Mouse (Mus musculus): ENCODE results near the gene Prdx5. TPM values are rescaled to one million over a fixed set of nuclear protein-coding genes. Genes with fewer than 3 reads are reported as not detected.

Gene Prdx5
- polyA plus RNA-seq (2017; shearing (Covaris generic)), result 240 TPM

DNA sequence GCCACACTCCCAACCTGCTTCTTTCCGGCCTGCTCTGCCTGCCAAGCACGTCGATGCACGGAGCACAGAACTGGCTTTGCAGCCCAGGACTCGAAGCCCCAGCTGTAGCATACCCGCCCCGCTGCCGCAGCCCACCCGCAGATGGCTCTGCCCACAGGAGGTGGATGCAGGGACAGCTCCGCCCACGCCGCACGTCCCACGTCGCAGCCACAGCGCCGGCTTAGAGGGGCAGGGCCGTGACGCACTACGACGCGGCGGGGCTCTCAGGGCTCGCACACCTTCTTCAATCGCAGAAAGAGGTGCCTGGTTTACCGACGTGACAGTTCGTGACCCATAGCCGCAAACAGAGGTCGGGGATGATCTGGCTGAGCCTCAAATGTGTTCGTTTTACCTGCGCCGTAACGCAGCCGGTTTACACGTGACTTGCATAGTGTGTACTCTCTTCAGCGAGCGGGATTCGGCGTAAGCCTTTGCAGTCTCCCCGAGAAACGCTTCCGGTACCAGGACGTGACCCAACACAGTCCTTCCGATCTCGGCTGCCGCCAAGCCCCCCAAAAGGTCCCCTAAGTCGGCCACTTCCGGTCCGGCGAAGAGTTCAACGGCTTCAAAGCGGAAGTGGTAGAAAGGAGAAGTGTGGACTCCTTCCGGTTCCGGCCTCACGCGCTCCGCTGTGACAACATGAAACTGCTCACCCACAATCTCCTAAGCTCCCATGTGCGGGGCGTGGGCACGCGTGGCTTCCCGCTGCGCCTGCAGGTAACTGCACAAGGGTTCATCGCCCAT, at the start of gene Prdx5, which contains the start of gene Trmt112:
Gene Prdx5 (minus strand): TSS at position 600 of the 783 bp plus-strand sequence.
Gene Trmt112 (plus strand): TSS at position 192 of the 783 bp plus-strand sequence.

DNA sequence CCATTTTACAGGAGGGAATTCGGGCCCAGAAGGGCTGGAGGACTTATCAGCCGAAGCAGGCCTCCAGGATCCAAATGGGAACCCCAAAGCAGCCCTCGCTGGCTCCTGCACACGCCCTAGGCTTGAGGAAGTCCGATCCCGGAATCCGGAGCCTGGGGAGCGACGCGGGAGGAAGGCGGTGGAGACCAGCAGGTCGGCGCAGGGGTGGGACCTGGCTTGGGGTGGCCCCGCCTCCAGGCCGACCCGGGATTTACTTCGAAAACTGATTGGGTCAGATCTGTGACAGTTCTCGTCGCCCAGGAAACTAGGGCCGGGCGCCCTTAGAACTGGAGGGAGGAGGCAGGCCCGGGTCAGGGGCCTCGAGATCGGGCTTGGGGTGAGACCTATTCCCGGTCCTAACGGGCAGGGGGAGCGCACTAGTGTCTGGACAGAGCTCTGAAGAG, 32.4 kb upstream of the Prdx5 start, which contains the start of gene Gpr137:
Gene Gpr137 (minus strand): TSS at position 232 of the 443 bp plus-strand sequence.

DNA sequence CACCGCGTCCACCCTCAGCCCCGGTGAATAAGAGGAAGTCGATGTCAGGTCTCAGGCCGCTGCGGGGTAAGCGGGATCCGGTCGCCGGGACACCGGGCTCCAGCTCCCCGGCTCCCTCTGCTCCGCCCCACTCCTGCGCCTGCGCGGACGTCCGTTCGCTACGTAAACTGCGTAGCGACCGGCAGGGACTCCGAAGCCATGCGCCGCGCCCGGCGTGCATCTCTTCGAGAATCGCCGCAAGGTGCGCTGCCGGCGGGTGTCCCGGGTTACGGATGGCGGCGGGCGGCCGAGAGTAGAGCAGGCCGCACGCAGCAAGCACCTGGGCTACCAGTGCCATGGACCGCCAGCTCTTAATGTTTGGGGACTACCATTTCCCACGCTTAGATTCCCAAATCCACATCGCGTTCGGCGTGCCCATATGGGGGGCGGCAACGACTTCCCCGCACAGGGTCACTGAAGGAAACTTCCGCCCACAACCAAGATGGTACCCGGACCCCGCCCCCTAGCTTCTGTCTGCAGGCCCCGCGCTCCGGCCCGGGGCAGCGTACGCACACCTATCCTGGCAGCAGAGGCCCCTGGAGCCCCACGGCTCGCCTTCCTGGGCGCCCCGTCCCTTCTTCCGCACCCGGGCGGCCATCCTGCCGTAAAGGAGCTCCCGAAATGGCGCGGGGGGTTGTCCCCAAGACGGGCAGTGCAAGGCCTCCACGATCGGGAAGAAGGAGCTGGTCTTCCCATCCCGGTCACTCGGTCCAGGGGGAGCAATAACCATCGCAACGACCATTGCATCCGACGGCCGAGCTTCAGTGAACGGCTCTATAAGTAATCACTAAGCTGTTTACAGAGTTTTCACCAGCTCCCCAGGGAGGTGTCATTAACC, 31.7 kb upstream of the Prdx5 start, which contains the start of gene Bad:
Gene Bad (plus strand): TSS at position 490 of the 877 bp plus-strand sequence.

DNA sequence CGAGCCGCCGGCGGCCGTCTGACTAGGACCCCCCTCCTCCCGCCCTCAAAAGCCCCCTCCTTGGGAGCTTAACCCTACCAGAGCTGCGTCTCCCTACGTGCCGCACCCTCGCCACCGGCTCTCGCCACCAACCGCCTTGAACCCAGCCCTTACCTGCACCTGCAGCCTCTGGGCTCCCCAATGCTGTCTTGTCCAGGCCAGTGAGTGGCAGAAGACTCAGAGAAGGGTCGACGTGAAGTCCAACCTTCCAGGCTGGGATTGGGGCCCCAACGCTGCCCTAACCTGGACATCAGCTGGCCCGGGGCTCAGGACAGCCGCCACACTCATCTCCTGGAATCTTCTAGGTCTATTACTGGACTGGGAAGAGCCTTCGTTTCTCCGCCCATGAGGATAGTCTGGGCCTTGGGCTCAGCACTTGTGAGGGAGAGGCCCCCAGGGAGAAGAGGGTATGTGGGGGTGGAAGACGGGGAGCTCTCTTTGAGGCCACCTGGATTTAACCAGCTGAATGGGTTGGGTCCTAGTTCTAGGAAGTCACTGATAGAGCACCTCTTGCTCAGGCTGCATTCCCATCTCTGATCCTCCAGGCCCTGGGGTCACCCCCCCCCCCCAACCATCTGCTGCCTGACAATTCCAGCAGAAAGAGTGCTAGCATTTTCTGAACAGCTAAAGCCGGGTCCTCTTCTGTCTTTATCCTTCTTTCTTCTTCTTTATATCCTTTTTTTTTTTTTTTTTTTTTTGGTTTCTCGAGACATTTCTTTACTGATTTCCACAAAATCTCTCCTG, 24.5 kb upstream of the Prdx5 start, which contains the start of gene Kcnk4:
Gene Kcnk4 (minus strand): TSS at position 321 of the 783 bp plus-strand sequence.

DNA sequence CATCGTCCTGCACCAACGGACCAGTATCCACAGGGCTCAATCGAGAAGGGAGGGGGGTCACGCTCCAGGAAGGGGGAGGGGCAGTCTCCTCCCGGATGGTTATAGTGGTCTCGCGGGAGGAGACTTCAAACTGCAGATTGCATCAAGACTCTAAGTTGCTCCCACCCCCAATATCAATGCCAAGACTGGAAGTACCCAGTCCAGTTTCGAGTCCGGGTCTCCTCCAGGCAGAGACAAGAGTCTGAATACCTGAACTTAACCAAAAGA, 15.3 kb upstream of the Prdx5 start, which contains the start of gene Catsperz:
Gene Catsperz (minus strand): TSS at position 74 of the 267 bp plus-strand sequence.

DNA sequence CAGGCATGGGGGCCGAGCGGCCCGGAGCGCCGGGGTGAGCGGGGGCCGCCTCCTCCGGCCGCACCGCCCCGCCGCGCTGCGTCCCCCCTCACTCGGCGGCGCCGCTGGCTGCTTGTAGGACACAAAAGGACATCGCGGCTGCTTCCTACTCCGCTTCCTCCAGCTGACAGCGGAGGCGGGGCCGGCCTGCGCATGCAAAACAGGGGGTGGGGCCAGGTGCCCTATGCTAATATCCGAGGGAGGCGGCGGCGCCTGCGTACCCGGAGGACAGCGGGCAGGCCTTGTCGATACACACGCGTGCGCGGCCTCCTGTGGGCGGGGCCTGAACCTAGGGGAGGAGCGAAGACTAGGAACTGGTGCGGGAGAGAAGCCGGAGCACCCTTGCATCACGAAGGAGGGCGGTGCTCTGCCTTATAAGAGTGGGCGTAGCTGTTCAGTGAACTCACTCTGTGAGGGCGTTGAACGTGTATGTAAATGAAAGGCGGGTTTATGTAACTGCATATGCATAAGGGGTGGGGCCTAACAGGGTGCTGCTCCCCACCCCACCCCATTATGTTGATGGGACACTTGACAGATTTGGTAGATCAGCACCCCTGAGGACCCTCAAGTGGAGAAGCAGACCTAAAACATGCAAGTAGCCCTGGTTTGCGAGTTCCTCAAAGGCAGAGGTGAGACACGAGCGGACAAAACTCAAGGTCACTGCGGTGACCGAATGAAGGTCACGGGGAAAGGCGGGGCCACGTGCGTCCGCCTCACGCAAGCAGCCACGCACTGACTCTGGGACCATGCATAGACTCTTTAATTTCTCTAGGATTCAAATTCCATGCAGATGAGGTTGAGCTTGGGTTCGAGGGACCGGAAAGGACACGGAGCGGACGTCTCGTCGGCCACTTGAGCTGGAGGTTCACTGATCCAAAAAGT, 12.0 kb upstream of the Prdx5 start, which contains the start of gene Esrra:
Gene Esrra (minus strand): TSS at position 167 of the 921 bp plus-strand sequence.

DNA sequence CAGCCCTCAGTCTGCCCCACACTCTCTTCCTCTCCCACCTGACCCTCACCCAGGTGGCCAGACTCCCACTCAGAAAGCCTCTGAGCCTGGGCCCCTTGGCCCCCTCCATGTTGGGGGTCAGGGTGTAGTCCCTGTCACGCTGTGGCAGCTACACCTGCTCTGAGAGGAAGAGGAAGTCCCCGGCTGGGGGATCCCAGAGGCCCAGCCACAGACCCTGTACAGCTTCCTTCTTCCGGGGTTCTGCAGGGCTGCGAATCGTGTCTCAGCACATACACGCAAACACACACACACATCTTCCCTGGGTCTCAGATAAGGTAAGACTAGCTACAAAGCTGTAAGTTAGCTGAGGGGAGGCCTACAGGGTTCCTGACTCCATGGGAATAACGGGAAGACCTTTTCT, 51.9 kb downstream of the Prdx5 start, which contains the start of gene Ccdc88b:
Gene Ccdc88b (minus strand): TSS at position 181 of the 400 bp plus-strand sequence.

Other genes with a start within 250 kb of the Prdx5 start
- 45.6 TPM for gene Rps6ka4, start 69.5 kb downstream of the Prdx5 start, polyA plus RNA-seq (2017; shearing (Covaris generic))
- 46.8 TPM for gene Ccdc88b, start 51.9 kb downstream of the Prdx5 start, polyA plus RNA-seq (2017; shearing (Covaris generic))
- gene Trmt112, start 408 bp downstream of the Prdx5 start, polyA plus RNA-seq (2017; shearing (Covaris generic)), result 169 TPM
- gene Esrra, start 11.7 kb upstream of the Prdx5 start, polyA plus RNA-seq (2017; shearing (Covaris generic)), result 24.5 TPM
- not detected for gene Catsperz, start 15.3 kb upstream of the Prdx5 start, polyA plus RNA-seq (2017; shearing (Covaris generic))
- 0.26 TPM for gene Kcnk4, start 24.4 kb upstream of the Prdx5 start, polyA plus RNA-seq (2017; shearing (Covaris generic))
- 31.7 TPM for gene Bad, start 31.8 kb upstream of the Prdx5 start, polyA plus RNA-seq (2017; shearing (Covaris generic))
- 15.2 TPM for gene Gpr137, start 32.4 kb upstream of the Prdx5 start, polyA plus RNA-seq (2017; shearing (Covaris generic))
- gene Ppp1r14b, start 64.9 kb upstream of the Prdx5 start, polyA plus RNA-seq (2017; shearing (Covaris generic)), result 185 TPM
- gene Plcb3, start 66.4 kb upstream of the Prdx5 start, polyA plus RNA-seq (2017; shearing (Covaris generic)), result 30.8 TPM
- 40.8 TPM for gene Fkbp2, start 70.4 kb upstream of the Prdx5 start, polyA plus RNA-seq (2017; shearing (Covaris generic))
- gene Vegfb, start 77.5 kb upstream of the Prdx5 start, polyA plus RNA-seq (2017; shearing (Covaris generic)), result 9.3 TPM
- gene Dnajc4, start 82.5 kb upstream of the Prdx5 start, polyA plus RNA-seq (2017; shearing (Covaris generic)), result 57.7 TPM
- 25.7 TPM for gene Nudt22, start 86.0 kb upstream of the Prdx5 start, polyA plus RNA-seq (2017; shearing (Covaris generic))
- 5.3 TPM for gene Trpt1, start 86.0 kb upstream of the Prdx5 start, polyA plus RNA-seq (2017; shearing (Covaris generic))
- gene Fermt3, start 109.4 kb upstream of the Prdx5 start, polyA plus RNA-seq (2017; shearing (Covaris generic)), result 376 TPM
- gene Stip1, start 129.9 kb upstream of the Prdx5 start, polyA plus RNA-seq (2017; shearing (Covaris generic)), result 163 TPM
- gene Macrod1, start 146.7 kb upstream of the Prdx5 start, polyA plus RNA-seq (2017; shearing (Covaris generic)), result 26.0 TPM
- gene Flrt1, start 195.6 kb upstream of the Prdx5 start, polyA plus RNA-seq (2017; shearing (Covaris generic)), result 0.04 TPM